Mouse (Mus musculus) lung, embryonic 15.5 days (tissue): ENCODE data around the gene Ctrb1. TPM values are rescaled to one million over a fixed set of nuclear protein-coding genes. Genes with fewer than 3 reads are reported as not detected.

Source experiments
- ATAC-seq: fragments of 200-750 bp; cut with Nextera tagmentation; 2 replicates; pipeline ENCODE4 v1.8.0; 2017; ENCODE audit warnings: moderate number of reproducible peaks, borderline replicate concordance; ENCODE audit not compliant: low FRiP score, low TSS enrichment; ENCODE audit errors: extremely low read depth
- H3K27ac ChIP-seq: fragments of 300-500 bp; sonication (generic); 2 replicates; pipeline ENCODE4 v1.5.1; 2015; ENCODE audit warnings: moderate library complexity, mild to moderate bottlenecking, inconsistent platforms
- H3K27me3 ChIP-seq: fragments of 300-500 bp; sonication (generic); 2 replicates; pipeline ENCODE4 v1.6.1; 2015; ENCODE audit warnings: inconsistent platforms
- H3K36me3 ChIP-seq: fragments of 300-500 bp; sonication (generic); 2 replicates; pipeline ENCODE4 v1.6.1; 2015; ENCODE audit warnings: inconsistent platforms
- H3K4me1 ChIP-seq: fragments of 300-500 bp; sonication (generic); 2 replicates; pipeline ENCODE4 v1.6.1; 2015; ENCODE audit warnings: inconsistent platforms
- H3K4me2 ChIP-seq: fragments of 300-500 bp; sonication (generic); 2 replicates; pipeline ENCODE4 v1.6.1; 2015; ENCODE audit warnings: inconsistent platforms, mild to moderate bottlenecking, moderate library complexity
- H3K4me3 ChIP-seq: fragments of 300-500 bp; sonication (generic); 2 replicates; pipeline ENCODE4 v1.5.1; 2015; ENCODE audit warnings: mild to moderate bottlenecking, inconsistent platforms
- H3K9ac ChIP-seq: fragments of 300-500 bp; sonication (generic); 2 replicates; pipeline ENCODE4 v1.6.1; 2015; ENCODE audit warnings: inconsistent platforms
- H3K9me3 ChIP-seq: fragments of 300-500 bp; sonication (generic); 2 replicates; pipeline ENCODE4 v1.6.1; 2016; ENCODE audit warnings: inconsistent platforms
- WGBS: fragments of 180-500 bp; shearing (Covaris S2); methylation state at CpG from one replicate; pipeline ENCODE4 v1.1.7; 2015; 5-methylcytosine and 5-hydroxymethylcytosine counted together
- polyA plus RNA-seq: library from polyadenylated mRNA; unstranded; fragments of >200 nt; fragmentation: Nextera tagmentation; extraction: Ambion mirVana; gene quantifications from 2 replicates; pipeline ENCODE4 v1.2.1, GENCODE M21; 2015

The Ctrb1 gene
- 0.17 and 10.5 TPM in 2 replicates for polyA plus RNA-seq

GRCm38 (mm10) chr8:111690960-111691445, at the start of gene Ctrb1:
Gene Ctrb1, minus strand, starts transcription at chr8:111691010.
- Histone ChIP-seq H3K4me3 (no peak within 1 kb of the TSS), H3K27me3 (no peaks in the 10 kb centered on the region), H3K27ac (no peak within 1 kb of the TSS), H3K4me1 (no peaks in the 10 kb centered on the region), H3K4me2 (no peak within 1 kb of the TSS), H3K36me3 (no peaks in the 10 kb centered on the region), H3K9me3 (no peaks in the 10 kb centered on the region), H3K9ac (no peak within 1 kb of the TSS)
- ATAC-seq: no peak
- WGBS: 81% methylated on average over 2 of the region's 2 CpGs

GRCm38 (mm10) chr8:111740301-111740711, 49.5 kb upstream of the Ctrb1 start:
- no peak overlapping the region for H3K4me2 ChIP-seq
- H3K9ac ChIP-seq: no peak overlapping the region
- 60% methylated on average over 7 of the region's 7 CpGs for WGBS
- no peak overlapping the region for H3K27ac ChIP-seq
- H3K27me3 ChIP-seq: no peaks in the 10 kb centered on the region
- peaks cover 80% of the 10 kb centered on the region for H3K4me1 ChIP-seq
- H3K36me3 ChIP-seq: no peaks in the 10 kb centered on the region
- no peak for ATAC-seq
- H3K9me3 ChIP-seq: no peaks in the 10 kb centered on the region
- no peak overlapping the region for H3K4me3 ChIP-seq

DNA sequence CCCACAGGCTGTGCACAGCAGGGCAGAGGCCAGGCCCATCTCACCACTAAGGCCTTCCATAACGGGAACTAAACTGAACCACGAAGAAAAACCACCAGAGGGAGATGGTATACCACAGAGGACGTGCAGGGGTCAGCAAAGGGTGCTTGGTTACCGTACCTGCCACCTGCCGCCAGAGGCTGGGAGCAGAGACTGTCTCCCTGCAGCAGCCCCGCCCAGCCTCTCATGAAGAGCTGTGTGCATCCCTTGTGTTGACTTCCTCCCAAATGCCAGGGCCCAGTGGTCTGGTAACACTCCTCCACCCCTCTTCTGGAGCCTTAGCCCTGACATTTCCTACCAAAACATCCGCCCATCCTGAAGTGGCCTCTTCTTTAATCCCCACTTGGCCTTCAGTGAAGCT, 48.8 kb upstream of the Ctrb1 start:
- no peak overlapping the region for H3K9ac ChIP-seq
- no peak for ATAC-seq
- peak overlapping the region; percentile 12; the same call in 1 of the 2 replicates for H3K4me2 ChIP-seq
- peak overlapping the region; percentile 30; the same call in 1 of the 2 replicates for H3K27ac ChIP-seq
- no peaks in the 10 kb centered on the region for H3K9me3 ChIP-seq
- 40% methylated on average over 7 of the region's 7 CpGs for WGBS
- peaks cover 81% of the 10 kb centered on the region for H3K4me1 ChIP-seq
- H3K36me3 ChIP-seq: no peaks in the 10 kb centered on the region
- H3K4me3 ChIP-seq: no peak overlapping the region
- no peaks in the 10 kb centered on the region for H3K27me3 ChIP-seq

- Histone ChIP-seq H3K4me2 (no peak overlapping the region), H3K9me3 (no peaks in the 10 kb centered on the region), H3K4me3 (no peak overlapping the region), H3K9ac (no peak overlapping the region), H3K36me3 (no peaks in the 10 kb centered on the region), H3K4me1 (peaks cover 81% of the 10 kb centered on the region), H3K27me3 (no peaks in the 10 kb centered on the region), H3K27ac (no peak overlapping the region)
- 49% methylated on average over 6 of the region's 6 CpGs for WGBS
- no peak for ATAC-seq
These were observed 48.1 kb upstream of the Ctrb1 start for GRCm38 (mm10) chr8:111738867-111739266.

GRCm38 (mm10) chr8:111736321-111736720, 45.5 kb upstream of the Ctrb1 start:
- Histone ChIP-seq H3K4me3 (no peak overlapping the region), H3K27ac (peak overlapping the region; percentile 90), H3K9me3 (no peaks in the 10 kb centered on the region), H3K4me2 (0 out of 2 replicates have a peak overlapping the region, but pooled peaks have one; percentile 12), H3K9ac (no peak overlapping the region), H3K36me3 (no peaks in the 10 kb centered on the region), H3K4me1 (peaks cover 83% of the 10 kb centered on the region), H3K27me3 (no peaks in the 10 kb centered on the region)
- ATAC-seq: no peak
- 34% methylated on average over 7 of the region's 7 CpGs for WGBS

DNA sequence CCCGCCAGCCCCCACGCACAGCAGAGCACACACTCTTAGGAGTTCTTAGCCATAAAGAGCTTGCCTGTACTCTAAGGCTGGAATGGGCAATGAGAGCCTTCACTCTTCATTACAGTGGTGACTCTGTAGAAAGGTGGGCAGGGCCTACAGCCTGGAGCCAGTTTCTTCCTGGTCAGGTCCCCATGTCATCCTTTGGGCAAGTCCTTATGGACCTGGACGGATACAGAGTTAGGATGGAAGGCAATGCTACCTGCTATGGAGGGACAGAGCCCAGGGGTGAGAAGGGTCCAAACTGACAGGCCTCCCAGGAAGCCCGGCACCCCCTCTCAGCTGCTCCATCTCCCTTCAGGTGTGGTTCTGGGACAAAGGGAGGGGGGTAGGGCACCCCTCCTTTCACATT, 45.0 kb upstream of the Ctrb1 start:
- 54% methylated on average over 4 of the region's 4 CpGs for WGBS
- Histone ChIP-seq H3K9me3 (no peaks in the 10 kb centered on the region), H3K36me3 (no peaks in the 10 kb centered on the region), H3K27me3 (no peaks in the 10 kb centered on the region), H3K4me1 (peaks cover 83% of the 10 kb centered on the region), H3K27ac (peak overlapping the region; percentile 90), H3K4me2 (peak overlapping the region; percentile 12; the same call in 1 of the 2 replicates), H3K4me3 (no peak overlapping the region), H3K9ac (no peak overlapping the region)
- no peak for ATAC-seq

DNA sequence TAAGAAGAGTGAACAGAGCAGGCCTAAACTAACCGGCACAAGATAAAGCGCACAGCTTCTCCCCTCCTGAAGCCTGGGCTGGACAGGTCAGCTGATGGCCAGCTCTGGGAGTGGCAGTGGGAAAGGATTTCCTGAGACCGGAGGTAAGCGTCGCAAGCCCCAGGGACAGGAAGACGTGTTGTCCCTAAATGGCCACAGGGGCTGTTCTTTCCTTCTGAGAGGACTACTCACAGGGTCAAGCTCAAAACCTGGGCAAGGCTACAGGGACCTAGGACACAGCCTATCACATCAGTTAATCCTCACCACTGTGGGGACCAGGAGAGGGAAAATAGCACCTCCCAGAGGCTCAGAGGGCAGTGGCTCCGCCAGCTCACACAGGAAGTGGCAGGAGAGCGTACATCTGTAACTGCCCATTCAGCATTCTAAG, 44.5 kb upstream of the Ctrb1 start:
- 49% methylated on average over 8 of the region's 8 CpGs for WGBS

DNA sequence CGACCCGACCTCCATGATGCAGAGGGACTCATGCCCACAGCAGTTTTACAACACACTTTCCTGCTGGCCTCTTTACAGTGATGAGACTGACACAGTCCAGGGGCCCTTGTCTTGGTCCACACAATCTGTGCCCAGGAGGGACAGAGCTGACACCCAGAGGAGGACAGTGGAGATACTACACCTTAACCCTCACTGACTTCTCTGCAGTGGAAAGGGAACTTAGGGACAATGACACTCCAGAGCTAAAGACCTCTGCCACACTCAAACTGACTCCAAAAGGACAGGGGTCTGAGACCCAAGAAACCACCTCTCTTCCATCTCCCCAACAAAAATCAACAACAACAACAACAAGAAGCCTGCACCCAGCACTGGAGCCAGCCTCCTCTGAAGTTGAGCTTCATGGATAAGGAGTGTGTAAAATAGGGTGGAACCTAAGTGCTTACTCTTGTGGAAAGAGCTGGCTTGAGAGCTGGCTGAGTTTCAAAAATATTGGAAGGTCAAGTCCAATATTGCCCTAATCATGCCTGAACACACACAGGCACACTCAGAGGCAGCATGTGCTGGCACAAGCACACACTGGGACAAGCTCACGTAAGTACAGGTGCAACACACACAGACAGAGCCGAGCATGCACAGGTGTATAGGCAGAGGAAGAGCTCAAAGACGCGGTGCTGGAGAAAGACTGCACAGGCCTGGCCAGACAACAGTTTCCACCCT, 43.6 kb upstream of the Ctrb1 start:
- peak overlapping the region; percentile 19; the same call in 1 of the 2 replicates for H3K4me2 ChIP-seq
- no peak overlapping the region for H3K9ac ChIP-seq
- peak overlapping the region; percentile 90 for H3K27ac ChIP-seq
- H3K27me3 ChIP-seq: no peaks in the 10 kb centered on the region
- H3K36me3 ChIP-seq: no peaks in the 10 kb centered on the region
- no peaks in the 10 kb centered on the region for H3K9me3 ChIP-seq
- H3K4me1 ChIP-seq: peaks cover 83% of the 10 kb centered on the region
- no peak overlapping the region; the same call in 1 of the 2 replicates for H3K4me3 ChIP-seq
- WGBS: 35% methylated on average over 6 of the region's 6 CpGs
- ATAC-seq: no peak

More for the DNA sequence above, 44.5 kb upstream of the Ctrb1 start:
- no peaks in the 10 kb centered on the region for H3K27me3 ChIP-seq
- no peaks in the 10 kb centered on the region for H3K9me3 ChIP-seq
- no peak overlapping the region; the same call in 1 of the 2 replicates for H3K4me3 ChIP-seq
- peaks cover 83% of the 10 kb centered on the region for H3K4me1 ChIP-seq
- no peak overlapping the region for H3K9ac ChIP-seq
- no peaks in the 10 kb centered on the region for H3K36me3 ChIP-seq
- ATAC-seq: no peak
- peak overlapping the region; percentile 12; the same call in 1 of the 2 replicates for H3K4me2 ChIP-seq
- H3K27ac ChIP-seq: peak overlapping the region; percentile 90

GRCm38 (mm10) chr8:111733581-111734243, 42.9 kb upstream of the Ctrb1 start:
- no peaks in the 10 kb centered on the region for H3K36me3 ChIP-seq
- H3K4me3 ChIP-seq: no peak overlapping the region
- WGBS: 4% methylated on average over 5 of the region's 5 CpGs
- H3K4me2 ChIP-seq: peak overlapping the region; percentile 19; the same call in 1 of the 2 replicates
- no peaks in the 10 kb centered on the region for H3K9me3 ChIP-seq
- no peaks in the 10 kb centered on the region for H3K27me3 ChIP-seq
- no peak overlapping the region for H3K9ac ChIP-seq
- peak overlapping the region; percentile 90 for H3K27ac ChIP-seq
- 0 out of 2 replicates have a peak, but pooled peaks have one; percentile 6 for ATAC-seq
- peaks cover 83% of the 10 kb centered on the region for H3K4me1 ChIP-seq

- peak; percentile 8; the same call in 1 of the 2 replicates for ATAC-seq
- 13% methylated on average over 10 of the region's 10 CpGs for WGBS
- peak overlapping the region; percentile 2; the same call in 1 of the 2 replicates for H3K9ac ChIP-seq
- H3K4me3 ChIP-seq: peak overlapping the region; percentile 74
- peaks cover 91% of the 10 kb centered on the region for H3K4me1 ChIP-seq
- H3K9me3 ChIP-seq: no peaks in the 10 kb centered on the region
- H3K27ac ChIP-seq: peak overlapping the region; percentile 90
- no peaks in the 10 kb centered on the region for H3K36me3 ChIP-seq
- H3K27me3 ChIP-seq: no peaks in the 10 kb centered on the region
- H3K4me2 ChIP-seq: peak overlapping the region; percentile 61
These were observed 41.7 kb upstream of the Ctrb1 start for GRCm38 (mm10) chr8:111732406-111733085.

DNA sequence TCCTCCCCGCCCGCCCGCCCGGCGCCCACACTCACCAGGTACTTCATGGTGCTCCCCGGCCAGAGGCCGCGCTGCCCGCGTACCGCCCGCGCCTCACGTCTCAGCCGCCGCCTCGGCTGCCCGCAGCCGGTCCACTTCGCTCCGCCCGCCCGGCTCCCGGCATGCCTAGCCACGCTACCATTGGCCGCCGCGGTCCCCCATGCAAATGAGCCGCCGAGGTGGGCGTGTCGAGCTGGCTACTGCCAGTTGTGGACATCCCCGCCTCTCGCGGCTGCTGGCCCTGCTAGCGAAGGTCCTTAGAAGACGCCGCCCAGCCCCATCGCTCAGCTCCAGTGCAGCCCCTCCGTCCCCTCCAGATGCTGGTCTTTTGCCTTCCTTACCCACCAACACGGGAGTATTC, 41.2 kb upstream of the Ctrb1 start:
- ATAC-seq: peak; percentile 93

More for the DNA sequence above, 41.2 kb upstream of the Ctrb1 start:
- H3K9ac ChIP-seq: peak overlapping the region; percentile 79
- under 1% methylated on average over 39 of the region's 41 CpGs for WGBS
- no peaks in the 10 kb centered on the region for H3K36me3 ChIP-seq
- no peaks in the 10 kb centered on the region for H3K9me3 ChIP-seq
- no peaks in the 10 kb centered on the region for H3K27me3 ChIP-seq
- H3K4me1 ChIP-seq: peaks cover 91% of the 10 kb centered on the region
- H3K27ac ChIP-seq: peak overlapping the region; percentile 90
- H3K4me3 ChIP-seq: peak overlapping the region; percentile 74
- H3K4me2 ChIP-seq: peak overlapping the region; percentile 61
